In the genomic region with DNA sequence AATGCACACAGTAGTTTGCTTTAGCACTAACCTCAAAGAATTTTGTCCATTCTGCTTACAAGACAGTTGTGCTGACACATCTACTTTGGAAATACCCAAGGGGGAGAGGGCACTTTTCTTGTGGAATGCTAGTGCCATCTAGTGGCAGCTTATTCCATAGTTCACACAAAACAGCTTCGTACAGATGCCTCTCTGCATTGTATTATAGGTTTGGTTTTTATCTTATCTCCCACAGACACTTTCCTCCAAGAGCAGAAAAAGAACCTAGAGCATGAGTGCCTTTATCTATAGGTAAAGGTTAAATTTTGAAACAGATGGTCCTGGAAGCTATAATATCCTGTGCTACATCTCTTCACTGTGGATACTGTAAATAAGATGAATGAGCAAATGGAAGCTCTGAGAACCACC, we compare ENCODE assay signal across 8 mouse cellular contexts. TPM values are rescaled to one million over a fixed set of nuclear protein-coding genes. Genes with fewer than 3 reads are reported as not detected.
A peak's percentile ranks its signal among the peaks of the same experiment; 100 is the strongest.
DNase-seq lines count a peak whose midpoint lies in the region; ATAC-seq lines count a peak whose summit lies in the region.

No protein-coding gene starts in this region.

- H3K36me3 ChIP-seq in kidney, embryonic 16.5 days (ENCODE audit: insufficient read depth, low read length) = peaks cover 57% of the 10 kb centered on the region

- no peak overlapping the region for H3K4me2 ChIP-seq in kidney, embryonic 16.5 days (replicated peaks; ENCODE audit: low read depth, low read length)

- no peak overlapping the region for H3K27ac ChIP-seq in kidney, embryonic 16.5 days (ENCODE audit: low read length)

- peak; percentile 62 for DNase-seq in kidney, adult 18-20 months
- peak; percentile 50 to 78 for DNase-seq in adrenal gland, postnatal 36 days
- peak; percentile 78 for DNase-seq in heart, postnatal 4 days
- peak; percentile 75 for DNase-seq in left cerebral cortex, adult 11 months (ENCODE audit: low spot score)
- peak; percentile 86 for DNase-seq in lung, postnatal 36 days
- peak; percentile 62 for DNase-seq in spleen, adult 12 weeks (ENCODE audit: low spot score)

- H3K27me3 ChIP-seq in kidney, embryonic 16.5 days (ENCODE audit: insufficient read depth, low read length) = no peaks in the 10 kb centered on the region

- 30% methylated on average over 1 of the region's 1 CpGs for WGBS in kidney, embryonic 16.5 days

- H3K4me1 ChIP-seq in kidney, embryonic 16.5 days (ENCODE audit: insufficient read depth, low read length) = no peaks in the 10 kb centered on the region

- H3K4me3 ChIP-seq in kidney, embryonic 16.5 days (ENCODE audit: low read length) = no peak overlapping the region

- no peaks in the 10 kb centered on the region for H3K9me3 ChIP-seq in kidney, embryonic 16.5 days (ENCODE audit: low read length)

- ATAC-seq in kidney, embryonic 16.5 days (ENCODE audit: low FRiP score, low TSS enrichment) = no peak
- ATAC-seq in erythroid progenitor cell, adult 5-6 weeks (replicated peaks; ENCODE audit: low FRiP score, poor library complexity, severe bottlenecking) = peak; percentile 83

- H3K9ac ChIP-seq in kidney, embryonic 16.5 days (replicated peaks; ENCODE audit: low read length) = no peak overlapping the region

RNA-seq across cellular contexts. Expression of a gene that starts 46.2 kb away (rescaled TPM):
- polyA plus RNA-seq in kidney, embryonic 16.5 days (2015; fragmentation: Nextera tagmentation; extraction: Ambion mirVana) = 39.4 and 46.2 TPM in 2 replicates
- 10 to 100 TPM; 38.4 to 48.7 TPM for total RNA-seq in adrenal gland, postnatal 36 days (2021)
- 31.0 and 33.1 TPM in 2 replicates for total RNA-seq in erythroid progenitor cell, adult 5-6 weeks (2015; ENCODE audit: low replicate concordance)
- total RNA-seq in erythroid progenitor cell, adult 5-6 weeks (2017; ENCODE audit: low replicate concordance) = 31.1 and 45.7 TPM in 2 replicates
- 10 to 100 TPM; 28.9 to 32.2 TPM for total RNA-seq in heart, postnatal 4 days (2021)
